Mouse (Mus musculus) lung, postnatal 25 days (tissue): ENCODE results near the gene Gdap1l1.
"Not testable (repeated sequence)": the region's sequence is repeated elsewhere in the genome, so short reads cannot be mapped to it uniquely, and the experiment has no call there.

Source experiments
- DNase-seq: peaks from one replicate; pipeline ENCODE4 v3.0.0; 2022; ENCODE audit warnings: low spot score

Gdap1l1 gene

DNA sequence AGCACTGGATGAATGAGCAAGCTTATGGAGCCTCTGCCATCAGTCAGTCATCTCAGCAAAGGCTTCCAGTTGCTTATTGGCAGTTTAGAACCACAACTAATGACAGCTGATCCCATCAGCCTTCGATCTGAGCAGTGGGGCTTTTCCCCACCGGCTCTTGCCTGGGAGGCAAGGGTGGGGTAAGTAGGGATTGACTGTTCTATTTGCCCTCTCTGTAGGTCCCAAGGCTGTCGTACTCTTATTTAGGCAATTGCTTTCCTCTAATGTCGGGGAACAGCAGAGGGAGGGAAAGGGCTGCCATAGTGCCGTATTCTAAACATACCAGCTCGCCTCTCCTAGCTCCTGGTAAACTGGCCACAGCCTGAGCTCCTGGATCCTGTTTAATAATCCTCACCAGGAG lies 13.7 kb upstream of the Gdap1l1 start, which contains the start of gene Oser1:
Oser1 (minus strand) TSS at position 101 of the 400 bp plus-strand sequence.
- DNase-seq, result no peak

DNA sequence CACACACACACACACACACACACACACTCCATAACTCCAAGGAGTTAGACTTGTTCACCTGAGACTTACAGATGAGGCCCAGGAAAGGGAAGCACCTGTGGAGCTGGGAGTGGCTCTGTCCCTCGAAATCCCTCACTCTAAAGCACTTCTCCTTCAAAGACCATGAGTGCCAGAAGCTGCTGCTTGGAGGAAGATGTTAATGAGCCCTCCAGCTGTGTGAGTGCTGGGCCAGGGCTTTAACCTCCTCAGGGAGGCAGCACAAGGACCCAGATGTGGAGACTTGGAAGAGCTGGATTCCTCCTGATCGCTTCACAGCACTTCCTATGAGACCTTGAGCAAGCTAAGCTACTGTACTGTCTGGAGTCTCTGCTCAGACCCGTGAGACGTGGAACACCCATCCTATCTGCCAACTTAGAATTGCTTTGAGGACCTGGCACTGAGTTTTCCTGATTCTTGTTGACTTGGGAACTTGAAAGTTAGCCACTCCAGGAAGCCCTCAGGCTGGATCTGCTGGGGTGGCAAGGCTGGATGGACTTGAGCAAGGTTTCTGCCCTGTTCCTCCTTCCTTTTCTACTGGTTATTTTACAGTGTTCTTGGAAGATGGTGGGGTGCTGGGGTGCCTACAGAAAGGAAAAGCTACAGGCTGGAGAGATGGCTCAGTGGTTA lies 9.8 kb upstream of the Gdap1l1 start:
- peak; percentile 42 for DNase-seq

DNA sequence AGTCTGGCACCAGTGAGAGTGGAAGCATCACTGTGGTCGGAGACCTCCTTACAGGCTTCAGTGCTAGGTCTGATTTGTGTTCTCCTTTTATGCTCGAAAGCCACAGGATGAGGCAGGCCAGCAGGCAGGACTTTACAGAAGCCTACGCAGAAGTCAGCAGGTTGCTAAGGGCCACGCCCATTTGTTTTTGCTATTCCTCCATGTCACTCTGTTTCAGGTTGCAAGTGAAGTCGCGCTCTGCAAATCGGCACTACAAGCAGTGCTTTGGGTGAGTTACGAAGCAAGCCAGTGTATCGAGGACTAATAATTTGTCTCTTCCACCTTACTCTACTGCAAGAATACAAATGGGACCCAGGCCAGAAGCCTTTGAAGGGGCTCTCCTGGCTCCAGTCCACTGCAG lies 7.0 kb upstream of the Gdap1l1 start:
- DNase-seq, result no peak

DNA sequence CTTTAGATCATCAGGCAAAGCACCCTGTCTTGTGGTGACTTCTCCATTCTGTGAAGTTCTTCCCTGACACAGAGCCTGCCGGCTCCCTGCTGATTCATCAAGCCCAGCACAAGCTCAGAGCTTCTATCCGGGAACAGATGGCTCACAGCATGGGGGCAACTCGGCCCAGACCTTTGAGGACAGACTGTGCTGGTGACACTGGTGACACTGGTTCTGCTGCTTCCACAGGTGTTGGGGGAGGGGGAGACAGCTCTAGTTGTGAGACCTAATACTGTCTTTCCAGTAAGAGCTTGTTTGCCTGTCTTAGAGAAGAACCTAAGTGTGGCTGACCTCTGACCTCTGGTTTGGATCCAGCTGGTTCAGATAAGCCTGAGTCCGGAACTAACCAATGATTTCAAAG lies 4.3 kb upstream of the Gdap1l1 start:
- no peak for DNase-seq

DNA sequence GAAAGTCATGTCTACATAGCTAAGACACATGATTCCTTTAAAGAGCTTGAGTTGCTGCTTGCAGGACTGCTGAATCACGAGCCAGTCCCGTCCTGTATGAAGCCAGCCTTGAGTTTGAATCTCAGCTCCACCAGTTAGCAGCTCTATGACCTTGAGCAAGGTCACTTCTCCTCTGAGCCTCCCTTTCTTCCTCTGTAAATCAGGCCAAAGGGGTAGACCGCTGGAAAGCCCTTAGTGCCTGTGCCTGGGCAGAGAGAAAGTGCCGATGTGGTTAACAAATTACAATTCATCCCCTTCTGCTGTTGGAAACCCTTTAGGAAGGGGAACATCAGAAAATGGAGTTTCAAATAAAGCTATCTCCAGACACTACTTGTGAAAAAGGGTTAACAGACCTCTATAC lies 476 bp upstream of the Gdap1l1 start:
- no peak for DNase-seq

DNA sequence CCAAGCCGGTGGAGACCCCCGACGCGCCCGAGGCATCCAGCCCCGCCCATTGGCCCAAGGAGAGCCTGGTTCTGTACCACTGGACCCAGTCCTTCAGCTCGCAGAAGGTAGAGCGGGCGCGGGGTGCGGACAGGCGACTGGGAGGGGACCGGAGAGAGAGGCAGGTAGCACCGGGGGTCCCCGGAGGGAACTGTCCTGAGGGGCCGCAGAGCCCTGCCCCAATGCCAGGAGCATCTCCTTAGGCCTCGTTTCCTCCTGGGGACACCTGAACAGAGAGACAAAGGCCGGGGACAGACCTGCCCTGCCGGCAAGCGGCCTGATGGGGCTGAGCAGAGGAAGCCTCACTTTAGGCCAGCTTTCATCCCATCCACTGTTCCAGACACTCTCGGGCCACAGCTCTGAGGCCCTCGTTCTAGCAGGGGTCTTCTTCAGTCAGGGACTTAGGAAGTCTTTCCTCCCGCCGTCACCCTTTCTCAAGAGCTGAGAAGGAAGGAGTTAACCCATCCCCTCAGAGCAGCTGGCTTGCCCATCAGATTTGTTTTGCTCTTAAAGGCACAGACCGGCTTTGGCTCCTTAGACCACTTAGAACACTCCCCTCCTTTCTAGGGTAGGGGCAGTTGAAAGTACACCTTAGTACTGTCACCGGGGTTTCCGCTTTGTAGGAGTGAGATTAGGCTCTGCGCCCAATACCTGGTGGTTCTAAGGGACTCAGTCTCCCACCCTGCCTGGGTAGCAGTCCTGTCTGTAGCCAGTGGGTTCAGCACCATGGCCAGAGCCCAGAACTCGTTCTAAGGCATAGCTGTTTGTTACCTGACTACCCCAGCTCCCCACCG lies 559 bp downstream of the Gdap1l1 start:
- DNase-seq, result no peak

DNA sequence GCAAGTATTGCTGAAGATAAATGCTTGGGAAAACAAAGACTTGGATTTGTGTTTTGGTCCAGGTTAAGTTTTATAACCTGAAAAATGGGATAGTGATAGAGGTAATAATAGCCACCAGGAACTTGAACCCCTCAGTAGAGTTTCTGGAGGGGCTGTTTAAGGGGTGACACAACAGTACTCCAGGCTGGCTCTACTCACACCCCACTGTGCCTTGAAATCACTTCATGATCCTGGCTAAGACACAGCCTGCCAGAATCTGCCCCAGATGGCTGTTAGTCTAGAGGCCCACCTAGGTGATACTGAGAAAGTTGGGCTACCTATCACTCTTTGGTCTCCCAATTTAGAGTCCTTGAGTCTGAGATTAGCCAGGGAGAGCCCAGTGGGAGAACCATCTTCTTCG lies 1.2 kb downstream of the Gdap1l1 start:
- DNase-seq, result no peak

DNA sequence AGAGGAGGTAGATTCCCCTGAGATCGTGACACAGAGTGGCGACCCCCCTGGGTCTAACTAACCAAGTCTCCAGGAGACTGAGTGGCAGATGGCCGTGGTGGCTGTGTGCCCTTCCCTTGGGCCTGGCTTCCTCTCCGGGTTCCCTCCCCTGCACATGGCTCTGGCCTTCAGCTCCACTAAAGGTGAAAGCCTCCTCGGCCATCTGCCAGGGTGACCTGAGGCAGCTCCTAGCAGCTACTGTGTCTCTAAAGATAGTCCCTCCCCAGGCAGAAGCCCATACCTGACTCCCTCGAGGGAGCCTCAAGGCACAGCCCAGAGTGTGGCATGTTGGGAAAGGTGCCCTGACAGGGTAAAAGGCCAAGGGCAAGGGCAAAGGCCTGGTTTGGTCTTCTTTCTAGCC lies 5.3 kb downstream of the Gdap1l1 start:
- no peak for DNase-seq

DNA sequence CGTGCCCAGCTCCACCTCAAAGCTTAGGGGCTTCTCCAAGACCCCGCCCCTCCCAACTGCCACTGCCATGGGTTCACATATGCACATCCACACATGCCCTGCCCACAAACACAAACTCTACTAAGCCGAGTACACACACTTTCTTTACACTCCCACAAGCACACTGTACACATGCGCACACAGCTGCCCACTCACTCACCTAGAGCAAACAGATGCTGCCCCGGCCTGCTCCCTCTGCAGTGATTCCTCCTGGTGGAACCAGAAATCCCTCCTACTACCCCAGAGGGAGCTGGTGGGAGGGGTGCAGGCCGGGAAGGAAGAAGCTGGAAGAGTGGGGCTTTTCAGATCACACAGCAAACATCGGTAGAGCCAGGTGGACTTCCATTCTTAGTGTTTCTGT lies 5.7 kb downstream of the Gdap1l1 start:
- DNase-seq, result no peak

DNA sequence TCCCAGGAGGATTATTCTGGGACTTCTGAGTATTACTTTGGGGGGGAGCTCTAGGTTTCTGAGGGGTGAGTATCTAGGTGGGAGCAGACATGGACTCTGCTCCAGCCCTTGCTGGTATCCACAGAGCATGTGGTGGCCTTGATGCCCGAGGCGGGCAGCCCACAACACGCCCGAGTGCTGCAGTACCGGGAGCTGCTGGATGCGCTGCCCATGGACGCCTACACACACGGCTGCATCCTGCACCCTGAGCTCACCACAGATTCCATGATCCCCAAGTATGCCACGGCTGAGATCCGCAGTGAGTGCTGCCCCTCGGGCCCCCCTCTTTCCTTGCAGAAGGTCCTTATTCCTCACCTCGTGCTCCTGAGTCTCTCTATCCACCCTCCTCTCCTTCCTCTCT lies 9.1 kb downstream of the Gdap1l1 start:
- no peak for DNase-seq

DNA sequence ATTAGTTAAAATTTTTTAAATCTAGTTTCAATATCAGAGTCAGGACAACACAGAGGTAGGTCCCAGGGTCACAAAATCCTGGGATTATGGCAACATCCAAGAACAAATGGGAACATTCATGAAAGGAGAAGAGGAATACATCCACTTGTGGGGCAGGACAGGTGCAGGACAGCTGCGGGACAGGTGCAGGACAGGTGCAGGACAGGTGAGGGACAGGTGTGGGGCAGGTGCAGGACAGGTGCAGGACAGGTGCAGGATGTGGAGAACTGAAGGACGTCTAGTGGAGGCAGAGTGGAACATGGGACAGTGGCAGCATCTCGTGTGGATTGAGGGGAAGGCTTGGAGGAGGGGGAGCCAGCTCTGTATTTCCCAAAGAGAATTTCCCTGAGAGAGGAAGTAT lies 11.0 kb downstream of the Gdap1l1 start:
- DNase-seq, result no peak

DNA sequence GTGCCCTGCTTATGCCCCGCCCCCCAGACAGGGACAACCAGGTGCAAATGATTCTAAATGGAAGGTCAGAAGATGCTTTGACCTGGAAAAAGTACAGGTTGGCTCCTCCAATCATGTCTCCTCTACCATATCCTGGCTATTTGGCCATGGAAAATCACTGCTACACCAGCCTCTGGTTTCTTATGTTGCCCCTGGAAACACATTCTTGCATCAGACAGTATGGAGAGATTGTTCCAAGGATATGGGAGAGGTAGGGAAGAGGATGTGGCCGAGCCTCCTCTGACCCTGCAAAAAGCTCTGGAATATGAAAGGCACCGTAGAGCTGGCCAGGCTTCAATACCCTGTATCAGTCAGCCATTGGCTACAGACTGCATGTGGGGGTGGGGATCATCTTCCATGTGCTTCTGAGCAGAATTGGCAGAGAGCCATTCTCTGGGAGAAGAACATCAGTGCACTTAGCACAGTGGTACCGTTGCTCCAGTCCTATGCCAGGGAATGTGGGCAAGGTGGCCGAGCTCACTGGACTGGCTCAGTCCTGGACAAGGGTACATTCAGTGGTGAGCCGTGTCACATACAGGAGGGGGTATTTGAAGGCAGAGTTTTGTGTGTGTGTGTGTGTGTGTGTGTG lies 12.5 kb downstream of the Gdap1l1 start:
- DNase-seq, result no peak

DNA sequence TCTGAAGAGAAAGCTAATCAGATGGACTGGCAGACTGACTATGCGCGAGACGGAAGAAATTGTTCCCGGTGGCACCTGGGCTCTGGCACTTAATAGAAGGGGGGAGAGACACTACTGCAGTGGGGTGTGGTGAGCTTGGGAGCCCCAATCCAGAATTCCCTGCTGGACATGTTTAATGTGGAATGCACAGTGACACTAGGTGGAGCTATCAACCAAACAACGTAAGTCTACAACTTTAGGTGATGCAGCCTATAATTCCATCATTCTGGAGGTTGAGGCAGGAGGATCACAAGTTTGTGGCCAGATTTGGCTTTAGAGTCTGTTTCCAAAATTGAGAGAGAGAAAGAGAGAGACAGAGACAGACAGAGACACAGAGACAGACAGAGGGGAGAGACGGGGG lies 14.5 kb downstream of the Gdap1l1 start:
- no peak for DNase-seq

DNA sequence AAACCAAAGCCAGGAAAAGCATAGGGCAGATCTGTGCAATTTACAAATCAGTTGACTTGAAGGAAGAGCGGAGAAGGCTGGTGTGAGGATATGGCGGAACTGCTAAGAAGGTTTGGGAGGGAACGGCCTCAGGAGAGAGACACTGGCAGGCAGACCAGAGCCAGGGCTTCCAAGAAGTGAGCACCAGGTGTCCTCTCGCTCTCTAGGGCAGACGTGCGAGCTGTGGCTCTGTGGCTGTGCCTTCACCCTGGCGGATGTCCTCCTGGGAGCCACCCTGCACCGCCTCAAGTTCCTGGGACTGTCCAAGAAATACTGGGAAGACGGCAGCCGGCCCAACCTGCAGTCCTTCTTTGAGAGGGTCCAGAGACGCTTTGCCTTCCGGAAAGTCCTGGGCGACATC lies 15.1 kb downstream of the Gdap1l1 start:
- no peak for DNase-seq

DNA sequence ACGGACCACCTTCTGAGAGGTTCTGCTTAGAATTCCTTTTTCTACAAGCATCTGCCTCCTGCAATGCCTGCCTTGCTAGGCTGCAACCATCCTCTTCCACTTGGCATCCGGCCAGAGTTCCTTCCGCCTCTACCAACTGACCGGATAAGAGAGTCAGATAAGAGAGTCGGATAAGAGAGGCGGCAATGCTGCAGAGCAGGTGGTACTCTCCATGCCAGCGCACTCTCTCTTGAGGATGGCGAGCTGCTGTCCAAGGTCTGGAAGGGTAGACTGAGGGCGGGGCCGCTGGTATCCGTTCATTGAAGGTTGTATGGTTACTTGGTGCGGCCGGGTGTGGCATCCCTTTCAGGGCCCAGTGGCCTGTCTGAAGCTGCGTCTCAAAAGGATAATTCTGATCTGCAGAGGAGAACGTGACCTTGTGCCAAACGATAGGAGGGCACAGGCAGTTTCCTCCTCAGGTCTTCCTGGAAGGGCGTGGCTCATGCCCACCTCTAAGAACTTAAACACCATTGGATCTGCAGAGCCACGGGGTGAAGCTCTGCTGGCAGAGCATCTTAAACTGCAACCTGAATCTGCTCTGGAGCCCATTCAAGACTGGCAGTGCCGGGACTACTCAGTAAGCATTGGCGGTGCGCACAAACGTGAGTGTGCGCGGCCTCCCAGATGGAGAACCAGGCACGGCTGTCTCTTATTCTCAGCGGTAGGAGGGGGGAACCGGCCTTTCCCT lies 20.4 kb downstream of the Gdap1l1 start:
- no peak for DNase-seq

DNA sequence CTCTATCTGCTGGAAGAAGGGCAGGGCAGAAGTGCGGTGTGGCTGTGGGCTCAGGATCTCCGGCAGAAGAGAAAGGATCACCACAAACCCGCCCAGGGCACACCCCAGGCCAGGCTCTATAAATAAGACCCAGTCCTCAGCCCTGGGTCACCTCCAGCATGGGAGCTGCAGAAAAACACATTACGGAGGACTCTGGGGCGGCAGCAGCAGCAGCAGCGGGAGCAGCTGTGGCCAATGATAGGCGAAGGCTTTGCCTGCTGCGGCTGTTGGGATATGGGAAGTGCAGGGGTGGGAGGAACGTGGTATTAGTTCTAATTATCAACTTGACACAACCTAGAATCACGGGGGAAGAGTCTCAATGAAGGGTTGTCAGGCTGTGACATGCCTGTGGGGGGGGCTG lies 21.1 kb downstream of the Gdap1l1 start:
- no peak for DNase-seq

DNA sequence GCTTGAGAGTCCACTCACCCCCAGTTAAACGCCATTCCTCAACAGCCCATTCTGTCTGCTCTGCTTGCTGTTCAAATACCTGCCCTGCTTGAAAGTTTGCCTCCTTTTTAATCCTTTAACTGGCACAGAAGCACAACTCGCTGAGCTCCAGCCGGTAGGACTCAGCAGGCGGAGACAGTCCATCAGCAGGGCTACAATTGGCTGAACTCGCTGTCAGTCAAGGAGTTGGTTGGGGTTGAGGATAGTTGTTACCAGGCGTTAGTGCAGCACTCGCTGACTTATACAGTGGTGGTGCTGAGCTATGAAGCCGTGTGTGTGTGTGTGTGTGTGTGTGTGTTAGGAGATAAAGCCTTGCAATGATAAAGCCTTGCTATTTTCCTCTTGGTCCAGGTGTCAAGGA lies 22.3 kb downstream of the Gdap1l1 start:
- DNase-seq, result no peak

DNA sequence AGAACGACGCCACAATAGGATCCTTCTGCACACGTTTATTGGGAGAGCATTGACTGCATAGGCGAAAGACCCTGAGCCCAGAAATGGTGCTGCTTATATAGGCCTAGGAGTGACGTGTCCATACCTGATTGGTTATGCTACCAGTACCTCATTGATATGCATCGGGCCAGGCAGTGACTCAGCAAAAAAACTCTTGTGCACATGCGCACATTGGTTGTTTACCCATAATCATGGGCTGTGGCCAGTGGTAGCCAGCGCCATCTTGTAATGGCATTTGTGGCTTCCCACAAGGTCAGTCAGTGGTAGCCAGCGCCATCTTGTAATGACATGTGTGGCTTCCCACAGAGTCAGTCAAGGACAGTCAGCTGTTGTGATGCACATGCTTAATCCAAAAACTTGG lies 23.0 kb downstream of the Gdap1l1 start:
- DNase-seq, result not testable (repeated sequence)

DNA sequence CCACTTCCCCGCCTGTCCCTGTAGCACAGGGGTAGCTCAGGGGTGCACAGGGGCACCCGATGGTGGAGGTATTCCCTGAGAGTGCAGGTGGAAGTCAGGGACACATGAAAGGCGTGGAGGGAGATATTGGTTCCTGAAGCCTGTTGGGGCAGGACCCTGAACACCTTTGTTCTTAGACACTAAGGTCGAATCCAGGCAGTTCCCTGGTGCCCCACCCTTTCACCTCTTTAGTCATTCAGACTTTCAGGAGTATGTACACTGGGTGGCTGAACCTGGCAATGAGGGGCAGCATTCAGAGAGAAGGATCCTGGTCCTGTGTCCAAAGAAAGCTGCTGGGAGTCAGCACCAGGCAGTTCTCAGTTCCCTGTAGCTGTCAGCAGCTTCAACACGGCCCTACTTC lies 24.1 kb downstream of the Gdap1l1 start:
- no peak for DNase-seq

DNA sequence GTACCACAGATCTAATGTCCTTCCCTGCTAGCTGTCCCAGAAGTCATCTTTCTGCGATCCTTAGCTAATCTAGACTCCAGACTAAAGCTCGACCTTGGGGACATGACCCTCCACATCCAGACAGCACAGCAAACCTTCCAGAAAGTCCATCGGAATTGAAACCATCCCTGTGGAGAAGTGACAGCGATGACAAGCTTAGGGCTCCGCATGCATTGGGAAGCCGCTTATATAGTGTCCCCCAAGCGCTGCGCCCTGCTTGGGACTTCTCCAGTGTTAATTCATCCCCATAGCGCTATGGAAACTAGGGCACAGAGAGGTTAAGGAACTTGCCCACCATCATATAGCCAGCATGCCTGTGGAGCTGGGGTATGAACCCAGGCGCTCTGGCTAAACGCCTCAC lies 24.5 kb downstream of the Gdap1l1 start:
- no peak for DNase-seq

DNA sequence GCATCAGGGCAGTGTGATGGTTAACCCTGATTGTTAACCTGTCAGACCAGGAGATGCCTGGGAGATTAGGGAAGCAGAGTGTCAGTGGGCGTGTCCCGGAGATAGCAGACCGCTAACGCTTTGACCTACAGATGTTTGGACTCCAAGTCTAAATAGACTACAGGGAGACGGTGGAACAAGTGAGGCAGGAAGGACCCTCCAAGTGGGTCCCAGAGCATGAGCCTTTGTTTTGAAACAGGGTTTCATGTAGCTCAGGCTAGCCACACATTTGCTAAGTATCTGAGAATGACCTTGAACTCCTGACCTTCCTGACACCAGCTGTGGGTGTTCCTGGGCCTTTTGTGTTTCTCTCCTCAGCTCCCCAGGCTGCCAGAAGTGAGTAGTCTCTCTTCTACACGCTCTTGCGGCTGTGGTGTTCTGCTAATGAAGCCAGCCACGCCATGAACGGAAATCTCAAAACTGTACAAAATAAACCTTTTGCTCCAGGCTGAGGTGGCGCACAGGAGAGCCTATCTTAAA lies 25.0 kb downstream of the Gdap1l1 start:
- no peak for DNase-seq

DNA sequence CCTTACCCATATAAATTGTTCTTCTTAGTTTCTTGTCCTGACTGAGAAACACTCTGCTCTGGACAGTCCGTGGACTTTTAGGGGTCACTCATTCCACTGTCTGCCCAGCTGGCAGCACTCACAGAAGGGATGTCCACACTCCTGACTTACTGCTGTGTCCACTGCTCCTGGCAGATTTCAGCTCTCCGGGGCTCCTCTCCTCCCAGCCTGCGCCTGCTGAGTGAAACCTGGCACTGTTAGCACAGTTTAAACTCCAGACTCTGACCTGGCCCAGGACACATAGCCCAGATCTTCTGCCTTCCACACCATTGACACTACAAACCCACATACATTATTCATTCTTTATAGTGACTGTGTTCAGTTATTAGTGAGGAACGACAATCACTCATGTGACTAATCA lies 25.7 kb downstream of the Gdap1l1 start:
- DNase-seq, result no peak
